Comparison of ENCODE assay signal across 8 mouse cellular contexts in genomic region chr9:65891126-65891525, GRCm38 (mm10). TPM values are rescaled to one million over a fixed set of nuclear protein-coding genes. Genes with fewer than 3 reads are reported as not detected.
DNase-seq lines count a peak whose midpoint lies in the region; ATAC-seq and TF ChIP-seq lines count a peak whose summit lies in the region.

No protein-coding gene starts in this region.

- H3K27ac ChIP-seq in heart, embryonic 10.5 days: peak overlapping the region; percentile 91
- H3K27ac ChIP-seq in MEL (ENCODE audit: control insufficient read depth, low read depth, low read length): peak overlapping the region; percentile 76; the same call in 1 of the 2 replicates
- peak overlapping the region; percentile 93 for H3K27ac ChIP-seq in hindbrain, embryonic 10.5 days
- peak overlapping the region; percentile 67; the same call in 1 of the 2 replicates for H3K27ac ChIP-seq in macrophage

- H3K36me3 ChIP-seq in heart, embryonic 10.5 days: peaks cover 35% of the 10 kb centered on the region
- H3K36me3 ChIP-seq in MEL (ENCODE audit: control insufficient read depth in 1 of 2, insufficient read depth in 2 of 2, low read length in 2 of 2): peaks cover 2 to 11% of the 10 kb centered on the region in 2 experiments
- peaks cover 39% of the 10 kb centered on the region for H3K36me3 ChIP-seq in hindbrain, embryonic 10.5 days
- no peaks in the 10 kb centered on the region for H3K36me3 ChIP-seq in macrophage (ENCODE audit: inconsistent target)

- peak overlapping the region; percentile 76 for H3K4me3 ChIP-seq in heart, embryonic 10.5 days
- H3K4me3 ChIP-seq in MEL (ENCODE audit: control insufficient read depth in 1 of 2, insufficient read depth in 1 of 2, low read depth in 2 of 2, low read length in 2 of 2) (peak overlapping the region; percentile 31 to 79), macrophage (ENCODE audit: inconsistent target) (peak overlapping the region; percentile 76)
- H3K4me3 ChIP-seq in hindbrain, embryonic 10.5 days: peak overlapping the region; percentile 84

- no peak for TF ChIP-seq CTCF in MEL (IDR thresholded peaks at IDR 0.05 in 2 of 3, conservative IDR thresholded peaks at IDR 0.05 in 1 of 3; ENCODE audit: control insufficient read depth in 1 of 3, insufficient read depth in 1 of 3, low read depth in 2 of 3, low read length in 3 of 3, poor library complexity in 1 of 3, severe bottlenecking in 1 of 3)

- TF ChIP-seq EP300 in MEL (IDR thresholded peaks at IDR 0.05; ENCODE audit: low read depth in 1 of 2, low read length in 2 of 2): no peak

- no peak for DNase-seq in heart, embryonic 10.5 days (ENCODE audit: low spot score)
- DNase-seq in heart, adult 11 months: no peak
- DNase-seq in MEL (ENCODE audit: low read depth, low spot score): peak; percentile 72
- peak; percentile 13 for DNase-seq in hindbrain, embryonic 10.5 days (ENCODE audit: low spot score)
- DNase-seq in urinary bladder, postnatal 36 days (ENCODE audit: low spot score in 2 of 2): no peak
- DNase-seq in kidney, adult 18-20 months: no peak

- TF ChIP-seq RAD21 in MEL (IDR thresholded peaks at IDR 0.05; ENCODE audit: low read depth, low read length): no peak

- peaks cover 8% of the 10 kb centered on the region; the same call in 1 of the 2 replicates for H3K4me1 ChIP-seq in heart, embryonic 10.5 days
- H3K4me1 ChIP-seq in MEL (ENCODE audit: control insufficient read depth in 1 of 2, insufficient read depth in 2 of 2, low read length in 2 of 2): peaks cover 0 to 8% of the 10 kb centered on the region in 2 experiments; a peak in 1 of 4 replicates
- H3K4me1 ChIP-seq in hindbrain, embryonic 10.5 days (replicated peaks): peaks cover 28% of the 10 kb centered on the region

- H3K27me3 ChIP-seq in heart, embryonic 10.5 days (ENCODE audit: insufficient read depth, poor library complexity, severe bottlenecking): no peaks in the 10 kb centered on the region
- no peaks in the 10 kb centered on the region for H3K27me3 ChIP-seq in MEL (ENCODE audit: control insufficient read depth in 1 of 2, insufficient read depth in 2 of 2, low read length in 2 of 2)
- H3K27me3 ChIP-seq in hindbrain, embryonic 10.5 days (ENCODE audit: insufficient read depth, poor library complexity, severe bottlenecking): no peaks in the 10 kb centered on the region

- WGBS in heart, embryonic 10.5 days: 4% methylated on average over 5 of the region's 5 CpGs
- WGBS in hindbrain, embryonic 10.5 days: 7% methylated on average over 5 of the region's 5 CpGs
- WGBS in macrophage (ENCODE audit: missing documents): 1% methylated on average over 5 of the region's 5 CpGs

- H3K9ac ChIP-seq in MEL (ENCODE audit: control insufficient read depth, low read depth, low read length, poor library complexity, severe bottlenecking): peak overlapping the region; percentile 82

- ATAC-seq in megakaryocyte-erythroid progenitor cell, adult 5-6 weeks (replicated peaks; ENCODE audit: low FRiP score, low TSS enrichment, poor library complexity, severe bottlenecking): no peak

- no peaks in the 10 kb centered on the region for H3K9me3 ChIP-seq in heart, embryonic 10.5 days
- H3K9me3 ChIP-seq in MEL (replicated peaks; ENCODE audit: insufficient read depth, low read length): no peaks in the 10 kb centered on the region
- no peaks in the 10 kb centered on the region for H3K9me3 ChIP-seq in hindbrain, embryonic 10.5 days

- H3K79me2 ChIP-seq in MEL (ENCODE audit: control insufficient read depth, insufficient read depth, low read length, poor library complexity) (peaks cover 15% of the 10 kb centered on the region), macrophage (ENCODE audit: inconsistent target) (peaks cover 39% of the 10 kb centered on the region)

- no peak for TF ChIP-seq POLR2A in MEL (IDR thresholded peaks at IDR 0.05; ENCODE audit: control insufficient read depth in 1 of 2, insufficient read depth in 1 of 2, low read depth in 1 of 2, low read length in 2 of 2, poor library complexity in 1 of 2)

TF ChIP-seq in MEL, 35 proteins besides CTCF, POLR2A, EP300 and RAD21:
- no peak for TF ChIP-seq MYB (IDR thresholded peaks at IDR 0.05; ENCODE audit: low read depth, low read length)
- TF ChIP-seq RCOR1 (IDR thresholded peaks at IDR 0.05; ENCODE audit: low read depth, low read length): no peak
- no peak for TF ChIP-seq ETS1 (IDR thresholded peaks at IDR 0.05; ENCODE audit: low read depth, low read length)
- no peak for TF ChIP-seq NRF1 (IDR thresholded peaks at IDR 0.05; ENCODE audit: insufficient read depth, low read depth, low read length, poor library complexity, severe bottlenecking)
- TF ChIP-seq USF2 (IDR thresholded peaks at IDR 0.05; ENCODE audit: borderline replicate concordance in 1 of 2, insufficient read depth in 1 of 2, low read depth in 1 of 2, low read length in 2 of 2): no peak
- TF ChIP-seq MXI1 (IDR thresholded peaks at IDR 0.05; ENCODE audit: low read depth, low read length): 0 out of 2 replicates have a peak, but pooled peaks have one; percentile 1
- no peak for TF ChIP-seq SMC3 (IDR thresholded peaks at IDR 0.05; ENCODE audit: low read depth, low read length)
- 0 out of 2 replicates have a peak, but pooled peaks have one; percentile 39 for TF ChIP-seq TBP (IDR thresholded peaks at IDR 0.05; ENCODE audit: low read depth, low read length)
TF ChIP-seq in MEL: peak in this region for 2.

RNA-seq across cellular contexts. Expression of gene Pclaf, which starts 1.1 kb away (rescaled TPM):
- polyA plus RNA-seq in heart, embryonic 10.5 days (2016; fragmentation: Nextera tagmentation; extraction: Ambion mirVana): 131 and 183 TPM in 2 replicates
- 67.1 and 79.2 TPM in 2 replicates for total RNA-seq in MEL (2012; rRNA removed)
- polyA plus RNA-seq in MEL (2012; ENCODE audit: insufficient read depth in 1 of 2, insufficient read length in 2 of 2, low read depth in 1 of 2, low replicate concordance in 2 of 2, missing spikeins in 1 of 2): 10 to 100 TPM in 1 of 2 experiments, not detected in 1; 99.0 TPM
- 187 and 280 TPM in 2 replicates for polyA plus RNA-seq in hindbrain, embryonic 10.5 days (2016; fragmentation: Nextera tagmentation; extraction: Ambion mirVana)
- 10 to 100 TPM in 1 of 26 experiments, 1 to 10 TPM in 18, under 1 TPM in 4, not detected in 3; 0.34 to 11.1 (median 2.8) TPM for total RNA-seq in macrophage (2018; cell fraction: chromatin; rRNA removed)
- total RNA-seq in macrophage (2018; cell fraction: cytosol; rRNA removed): 1 to 10 TPM; 1.8 to 6.1 (median 3.5) TPM
- total RNA-seq in macrophage (2018; cell fraction: nucleus; rRNA removed): 10 to 100 TPM in 1 of 26 experiments, 1 to 10 TPM in 23, under 1 TPM in 2; 0.37 to 32.7 (median 1.9) TPM
- polyA plus RNA-seq in macrophage (2018): 0.56 to 25.5 TPM (median 11.5 TPM) in 3 replicates
- 39.0 and 59.8 TPM in 2 replicates for total RNA-seq in megakaryocyte-erythroid progenitor cell, adult 5-6 weeks (2014; fragmentation: Nextera tagmentation)
- total RNA-seq in megakaryocyte-erythroid progenitor cell, adult 5-6 weeks (2017): 79.5 and 86.8 TPM in 2 replicates

RNA-seq across cellular contexts. Expression of gene Trip4, which starts 17.5 kb away (rescaled TPM):
- 27.9 and 29.0 TPM in 2 replicates for polyA plus RNA-seq in heart, embryonic 10.5 days (2016; fragmentation: Nextera tagmentation; extraction: Ambion mirVana)
- 13.0 and 13.4 TPM in 2 replicates for total RNA-seq in MEL (2012; rRNA removed)
- polyA plus RNA-seq in MEL (2012; ENCODE audit: insufficient read depth in 1 of 2, insufficient read length in 2 of 2, low read depth in 1 of 2, low replicate concordance in 2 of 2, missing spikeins in 1 of 2) (10 to 100 TPM in 1 of 2 experiments, not detected in 1; 13.5 TPM), macrophage (2018) (19.6 to 23.6 TPM (median 21.8 TPM) in 3 replicates)
- 29.7 and 32.3 TPM in 2 replicates for polyA plus RNA-seq in hindbrain, embryonic 10.5 days (2016; fragmentation: Nextera tagmentation; extraction: Ambion mirVana)
- total RNA-seq in macrophage (2018; cell fraction: chromatin; rRNA removed): 10 to 100 TPM; 26.3 to 100.0 (median 69.4) TPM
- 10 to 100 TPM; 17.8 to 35.1 (median 27.3) TPM for total RNA-seq in macrophage (2018; cell fraction: cytosol; rRNA removed)
- 10 to 100 TPM; 13.5 to 56.5 (median 38.2) TPM for total RNA-seq in macrophage (2018; cell fraction: nucleus; rRNA removed)
- 13.0 and 14.6 TPM in 2 replicates for total RNA-seq in megakaryocyte-erythroid progenitor cell, adult 5-6 weeks (2014; fragmentation: Nextera tagmentation)
- total RNA-seq in megakaryocyte-erythroid progenitor cell, adult 5-6 weeks (2017): 25.9 and 26.6 TPM in 2 replicates

RNA-seq across cellular contexts. Expression of gene Csnk1g1, which starts 17.6 kb away (rescaled TPM):
- 14.2 and 14.9 TPM in 2 replicates for polyA plus RNA-seq in heart, embryonic 10.5 days (2016; fragmentation: Nextera tagmentation; extraction: Ambion mirVana)
- total RNA-seq in MEL (2012; rRNA removed): 5.1 and 6.9 TPM in 2 replicates
- polyA plus RNA-seq in MEL (2012; ENCODE audit: insufficient read depth in 1 of 2, insufficient read length in 2 of 2, low read depth in 1 of 2, low replicate concordance in 2 of 2, missing spikeins in 1 of 2) (1 to 10 TPM in 1 of 2 experiments, not detected in 1; 7.7 TPM), macrophage (2018) (9.3 to 10.5 TPM (median 9.7 TPM) in 3 replicates)
- 19.3 and 21.5 TPM in 2 replicates for polyA plus RNA-seq in hindbrain, embryonic 10.5 days (2016; fragmentation: Nextera tagmentation; extraction: Ambion mirVana)
- 100 to 1,000 TPM in 23 of 26 experiments, 10 to 100 TPM in 3; 73.4 to 196 (median 155) TPM for total RNA-seq in macrophage (2018; cell fraction: chromatin; rRNA removed)
- 10 to 100 TPM; 13.7 to 25.2 (median 18.6) TPM for total RNA-seq in macrophage (2018; cell fraction: cytosol; rRNA removed)
- total RNA-seq in macrophage (2018; cell fraction: nucleus; rRNA removed): 100 to 1,000 TPM in 5 of 26 experiments, 10 to 100 TPM in 21; 39.6 to 146 (median 75.4) TPM
- total RNA-seq in megakaryocyte-erythroid progenitor cell, adult 5-6 weeks (2014; fragmentation: Nextera tagmentation): 25.0 and 29.1 TPM in 2 replicates
- total RNA-seq in megakaryocyte-erythroid progenitor cell, adult 5-6 weeks (2017): 21.4 and 22.0 TPM in 2 replicates

Comparison
In these comparisons a context has a peak if more than half of its experiments do, and no peak if none do; other contexts are left out.
1. DNase-seq: peak in MEL (single experiment) and hindbrain, embryonic 10.5 days (single experiment); none in heart, embryonic 10.5 days (single experiment), heart, adult 11 months (single experiment), urinary bladder, postnatal 36 days (0 of 2) and kidney, adult 18-20 months (single experiment).
2. Peak in every context shown above with its lines, with median percentiles within 50 percentile points of each other: H3K27ac ChIP-seq and H3K4me3 ChIP-seq.